Mouse (Mus musculus): Measurements from ENCODE around the gene Speer4f2.

DNA sequence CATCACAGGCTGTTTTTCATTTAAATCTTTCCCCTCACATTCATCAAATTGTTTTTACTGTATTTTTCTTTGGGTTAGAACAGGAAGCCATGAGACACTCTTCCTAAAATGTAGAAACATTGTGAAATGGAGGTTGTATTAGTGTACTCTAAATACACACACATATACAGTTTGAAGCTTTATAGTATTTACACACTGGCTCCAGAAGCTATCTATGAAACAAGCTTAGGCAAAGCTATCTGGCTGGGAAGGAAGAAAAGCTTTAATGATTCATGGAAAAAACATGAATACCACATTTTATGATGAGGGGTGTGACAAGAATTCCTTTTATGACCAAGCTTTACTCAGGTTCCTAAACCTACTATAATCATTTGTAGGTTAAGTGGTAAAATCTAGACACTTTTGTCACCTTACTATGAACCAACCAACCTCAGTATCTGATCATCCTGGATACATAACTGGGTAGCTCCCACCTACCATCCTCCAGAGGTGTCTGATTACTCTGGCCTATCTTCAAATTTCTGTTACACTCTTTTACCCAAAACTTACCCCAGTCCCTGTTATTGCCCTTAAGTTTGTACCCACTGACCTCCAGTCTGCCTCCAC lies 13.5 kb upstream of the Speer4f2 start:
- no peak for TF ChIP-seq E2F4 (IDR thresholded peaks at IDR 0.05; ENCODE audit: insufficient read depth)
- TF ChIP-seq POLR2A (IDR thresholded peaks at IDR 0.05; ENCODE audit: insufficient read length, low read depth) = no peak
- TF ChIP-seq MYOD1 (IDR thresholded peaks at IDR 0.05; ENCODE audit: control insufficient read depth in 1 of 3, insufficient read length in 2 of 3, low read depth in 2 of 3) = no peak
- TF ChIP-seq MYOG (IDR thresholded peaks at IDR 0.05; ENCODE audit: control insufficient read depth in 1 of 3, insufficient read depth in 1 of 3, insufficient read length in 2 of 3, low read depth in 2 of 3) = no peak
- TF ChIP-seq USF1 (IDR thresholded peaks at IDR 0.05; ENCODE audit: low read depth) = no peak
- TF ChIP-seq MAX (IDR thresholded peaks at IDR 0.05; ENCODE audit: low read depth) = no peak
- TF ChIP-seq SRF (IDR thresholded peaks at IDR 0.05; ENCODE audit: control insufficient read depth, insufficient read length, low read depth) = no peak
- no peak for TF ChIP-seq REST (IDR thresholded peaks at IDR 0.05; ENCODE audit: insufficient read depth, insufficient read length)
